20 mouse cellular contexts compared by ENCODE assay signal in genomic region chr1:118531259-118531658, GRCm38 (mm10).
DNase-seq lines count a peak whose midpoint lies in the region; ATAC-seq lines count a peak whose summit lies in the region.
"Had no signal": no experiment of that assay in that cellular context is flagged by ENCODE, and none has a peak within 500 bp of the region (broad histone marks: within the 10 kb centered on the region; RNA-seq: fewer than 3 reads in every experiment).

No protein-coding gene starts in this region.

- WGBS in forebrain, embryonic 16.5 days, result 80% methylated on average over 3 of the region's 3 CpGs
- 93% methylated on average over 3 of the region's 3 CpGs for whole genome bisulfite sequencing in forebrain, embryonic 12.5 days

- H3K4me3 ChIP-seq in forebrain, embryonic 16.5 days (replicated peaks; ENCODE audit: low read length), result no peak overlapping the region
- H3K4me3 ChIP-seq in forebrain, embryonic 12.5 days (replicated peaks), result no peak overlapping the region
- H3K4me3 ChIP-seq: embryonic facial prominence, embryonic 10.5 days; heart, embryonic 13.5 days; hindbrain, embryonic 13.5 days; intestine, embryonic 15.5 days had no signal

- H3K4me1 ChIP-seq in forebrain, embryonic 16.5 days (replicated peaks; ENCODE audit: control insufficient read depth, insufficient read depth, low read length), result 0 out of 2 replicates have a peak, but pooled peaks cover 3% of the 10 kb centered on the region
- no peaks in the 10 kb centered on the region for H3K4me1 ChIP-seq in forebrain, embryonic 12.5 days
- H3K4me1 ChIP-seq: embryonic facial prominence, embryonic 10.5 days; hindbrain, embryonic 13.5 days; intestine, embryonic 15.5 days had no signal

- H3K27me3 ChIP-seq in forebrain, embryonic 16.5 days (replicated peaks; ENCODE audit: control insufficient read depth, insufficient read depth, low read length), result no peaks in the 10 kb centered on the region
- H3K27me3 ChIP-seq in forebrain, embryonic 12.5 days, result no peaks in the 10 kb centered on the region
- H3K27me3 ChIP-seq: heart, embryonic 13.5 days; hindbrain, embryonic 13.5 days; intestine, embryonic 15.5 days; Patski had no signal

- no peak overlapping the region for H3K27ac ChIP-seq in forebrain, embryonic 16.5 days (ENCODE audit: low read length)
- no peak overlapping the region for H3K27ac ChIP-seq in forebrain, embryonic 12.5 days
- H3K27ac ChIP-seq: embryonic facial prominence, embryonic 10.5 days; heart, embryonic 13.5 days; hindbrain, embryonic 13.5 days; intestine, embryonic 15.5 days had no signal

- H3K9ac ChIP-seq in forebrain, embryonic 16.5 days (replicated peaks; ENCODE audit: low read depth, low read length), result no peak overlapping the region
- H3K9ac ChIP-seq in forebrain, embryonic 12.5 days, result no peak overlapping the region
- H3K9ac ChIP-seq: heart, embryonic 13.5 days; hindbrain, embryonic 13.5 days; intestine, embryonic 15.5 days had no signal

- no peak overlapping the region for H3K4me2 ChIP-seq in forebrain, embryonic 16.5 days (ENCODE audit: low read length)
- no peak overlapping the region for H3K4me2 ChIP-seq in forebrain, embryonic 12.5 days
- H3K4me2 ChIP-seq: heart, embryonic 13.5 days; hindbrain, embryonic 13.5 days; intestine, embryonic 15.5 days had no signal

- peak; percentile 41 for DNase-seq in brain, adult 2 months (ENCODE audit: low read depth, low spot score)
- DNase-seq in layer of hippocampus, adult 8-10 months (ENCODE audit: low spot score in 2 of 2), result peak; percentile 38 to 39
- DNase-seq in adipocyte (ENCODE audit: low spot score), result no peak
- no peak for DNase-seq in cerebellum, adult 9-10 months
- DNase-seq: adrenal gland, adult 2 months; adrenal gland, postnatal 36 days; cerebellum, adult 18-20 months; cerebellum, postnatal 10 days; gastrocnemius, postnatal 36 days; heart, adult 11 months; heart, postnatal 4 days had no signal

- peak; percentile 55; the same call in 1 of the 2 replicates for ATAC-seq in forebrain, embryonic 16.5 days
- no peak for ATAC-seq in forebrain, embryonic 12.5 days (ENCODE audit: low FRiP score)
- ATAC-seq in megakaryocyte progenitor cell, adult 5-6 weeks (replicated peaks; ENCODE audit: poor library complexity), result no peak
- ATAC-seq: activated CD4-positive, CD25-positive, alpha-beta regulatory T cell, adult 4 months; intestine, embryonic 15.5 days; Patski had no signal

- peaks cover 36% of the 10 kb centered on the region for H3K36me3 ChIP-seq in forebrain, embryonic 16.5 days (ENCODE audit: control insufficient read depth, insufficient read depth)
- H3K36me3 ChIP-seq in forebrain, embryonic 12.5 days (replicated peaks), result peaks cover 90% of the 10 kb centered on the region

- no peaks in the 10 kb centered on the region for H3K9me3 ChIP-seq in forebrain, embryonic 16.5 days (ENCODE audit: control insufficient read depth, low read length)
- peaks cover 3% of the 10 kb centered on the region; the same call in 1 of the 2 replicates for H3K9me3 ChIP-seq in forebrain, embryonic 12.5 days
- H3K9me3 ChIP-seq: embryonic facial prominence, embryonic 10.5 days; heart, embryonic 13.5 days; hindbrain, embryonic 13.5 days; intestine, embryonic 15.5 days had no signal

Comparison
In these comparisons a context has a peak if more than half of its experiments do, and no peak if none do; other contexts are left out.
1. DNase-seq: peak in brain, adult 2 months (single experiment) and layer of hippocampus, adult 8-10 months (2 of 2); none in adipocyte (single experiment) and cerebellum, adult 9-10 months (single experiment).